Mouse (Mus musculus): ENCODE measurements around the gene Zswim5.
"Not testable (repeated sequence)": the region's sequence is repeated elsewhere in the genome, so short reads cannot be mapped to it uniquely, and the experiment has no call there.

The Zswim5 gene

DNA sequence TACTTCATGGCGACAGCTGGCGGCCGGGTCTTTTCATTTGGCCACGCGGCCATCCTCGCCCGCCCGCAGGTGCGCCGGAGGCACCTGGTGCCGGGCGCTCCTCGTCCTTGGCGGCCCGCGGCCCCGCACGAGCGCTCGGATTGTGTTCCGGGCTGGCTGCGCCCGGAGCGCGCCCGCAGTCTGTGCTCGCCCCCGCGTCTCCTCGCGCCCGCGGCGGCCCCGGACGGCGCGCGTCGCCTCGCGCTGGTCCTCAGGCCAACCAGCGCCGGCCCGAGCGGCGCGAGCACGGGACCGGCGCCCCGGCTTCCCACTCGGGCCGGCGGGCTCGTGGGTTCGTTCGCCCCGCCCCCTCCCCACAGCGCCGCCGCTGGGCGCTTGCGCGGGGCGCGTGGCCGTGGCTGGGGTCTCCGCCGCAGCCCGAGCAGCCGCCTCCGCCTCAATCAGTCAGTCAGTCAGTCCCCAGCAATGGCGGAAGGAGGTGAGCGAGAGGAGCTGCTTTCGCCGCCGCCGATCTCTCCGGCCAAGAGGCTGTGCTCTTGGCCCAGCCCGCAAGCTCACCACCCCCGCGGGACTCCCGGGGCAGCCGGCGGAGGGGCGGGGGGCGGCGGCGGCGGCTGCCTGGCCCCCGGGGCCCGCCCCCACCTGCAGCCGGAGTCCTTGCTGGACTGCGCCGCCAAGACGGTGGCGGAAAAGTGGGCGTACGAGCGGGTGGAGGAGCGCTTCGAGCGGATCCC, at the start of gene Zswim5:
TSS of gene Zswim5 (plus strand) at position 382 of the 734 bp plus-strand sequence.
- peak; percentile 51 for DNase-seq

- peak; percentile 21 for DNase-seq
Measured at GRCm38 (mm10) chr4:116827819-116828218, 49.4 kb upstream of the Zswim5 start.

DNA sequence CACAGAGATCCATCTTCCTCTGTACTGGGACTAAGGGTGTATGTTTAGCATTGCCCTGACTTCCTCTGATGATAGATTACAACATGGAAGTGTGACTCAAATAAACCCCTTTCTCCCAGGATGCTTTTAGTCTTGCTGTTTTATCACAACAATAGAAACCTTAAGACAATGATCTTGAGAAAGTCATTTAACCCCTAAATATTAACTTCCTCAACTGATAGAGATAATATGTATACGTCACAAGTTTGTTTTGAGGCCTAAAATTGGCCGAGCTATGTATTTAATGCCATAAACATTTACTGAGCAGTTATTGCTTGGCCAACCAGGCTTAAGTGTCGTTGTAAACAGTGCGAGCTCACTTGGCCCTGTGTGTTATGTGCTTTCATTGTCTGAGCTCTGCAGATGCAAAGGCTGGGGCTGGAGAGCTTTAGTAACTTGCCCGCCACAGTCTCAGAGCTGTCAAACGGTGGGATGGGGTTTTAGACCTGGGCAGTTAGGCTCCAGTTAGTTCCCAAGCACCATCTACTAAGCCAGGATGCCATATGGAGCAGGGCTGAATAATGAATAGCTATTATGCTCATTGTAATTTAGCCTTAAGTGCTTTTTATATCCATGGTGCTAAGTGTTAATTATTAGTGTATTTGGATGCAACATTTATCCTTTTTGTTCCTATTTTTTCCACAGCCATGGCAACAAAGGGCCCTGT, 47.7 kb upstream of the Zswim5 start:
- no peak for DNase-seq

DNA sequence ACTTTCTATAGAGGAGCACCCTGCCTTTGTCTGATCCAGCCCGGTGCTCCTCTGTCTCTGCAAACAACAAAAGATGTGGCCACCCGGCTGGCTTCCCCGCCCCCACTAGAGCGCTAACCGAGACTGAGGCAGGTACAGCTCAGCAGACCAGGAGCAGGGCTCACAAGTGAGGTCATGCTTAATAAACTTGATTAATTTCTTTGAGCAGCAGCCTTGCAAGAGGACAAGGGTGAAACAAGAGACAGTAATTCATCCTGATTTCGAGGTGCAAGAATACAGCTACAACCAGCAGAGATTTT, 47.2 kb upstream of the Zswim5 start:
- no peak for DNase-seq

DNA sequence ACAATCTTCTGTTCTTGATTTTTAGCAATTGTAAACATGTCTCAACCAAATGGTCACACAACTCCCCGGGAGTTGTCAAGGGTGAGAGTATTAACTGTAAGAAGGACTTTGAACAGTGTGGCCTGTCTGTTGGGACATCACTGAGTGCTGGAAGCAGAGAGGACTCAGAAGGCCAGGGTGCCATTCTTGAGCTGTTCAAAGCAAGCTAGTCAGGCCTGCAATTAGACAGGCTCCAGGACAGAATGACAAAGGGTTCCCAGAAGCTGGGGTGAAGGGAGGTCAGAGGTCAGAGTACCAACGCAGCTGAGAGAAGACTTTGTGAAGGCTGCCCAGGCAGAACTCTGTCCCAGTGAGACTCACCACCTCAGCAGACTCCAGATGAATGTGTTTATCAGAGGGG, 38.2 kb upstream of the Zswim5 start:
- DNase-seq = no peak

DNA sequence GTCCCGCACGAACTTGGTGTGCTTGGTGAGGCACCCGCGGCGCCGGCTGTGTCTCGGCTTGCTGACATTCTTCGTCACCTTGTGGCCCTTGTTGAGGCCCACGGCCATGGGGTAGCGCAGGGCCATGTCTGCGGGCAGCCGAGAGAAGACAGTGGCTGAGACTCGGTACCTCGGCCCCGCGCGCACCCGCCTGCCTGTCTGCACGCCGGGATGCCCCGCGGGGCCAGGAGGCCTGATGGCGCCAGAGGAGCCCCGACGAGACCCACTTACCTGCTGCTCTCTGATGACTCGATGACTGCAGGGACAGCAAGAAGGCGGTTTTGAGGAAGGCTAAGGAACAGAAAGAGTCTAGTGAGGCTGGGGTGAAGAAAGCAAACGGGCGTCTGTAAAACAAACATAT, 37.1 kb upstream of the Zswim5 start:
- DNase-seq = not testable (repeated sequence)

DNA sequence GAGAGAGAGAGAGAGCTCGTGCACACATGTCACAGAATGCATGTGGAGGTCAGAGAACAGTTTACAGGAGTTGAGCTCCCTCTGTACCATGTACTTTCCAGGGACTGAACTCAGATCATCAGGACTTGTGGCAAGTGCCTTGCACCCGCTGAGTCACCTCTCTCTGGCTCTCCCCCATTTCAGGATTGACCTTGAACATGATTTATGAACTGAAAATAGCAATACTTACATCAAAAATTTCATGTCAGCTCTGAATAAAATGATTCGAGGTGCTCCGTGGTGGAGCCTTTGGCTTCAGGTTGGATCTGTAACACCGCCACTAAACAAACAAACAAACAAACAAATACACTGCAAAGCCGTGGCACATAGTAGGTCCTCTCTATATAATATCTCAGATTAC, 36.3 kb upstream of the Zswim5 start:
- no peak for DNase-seq

DNA sequence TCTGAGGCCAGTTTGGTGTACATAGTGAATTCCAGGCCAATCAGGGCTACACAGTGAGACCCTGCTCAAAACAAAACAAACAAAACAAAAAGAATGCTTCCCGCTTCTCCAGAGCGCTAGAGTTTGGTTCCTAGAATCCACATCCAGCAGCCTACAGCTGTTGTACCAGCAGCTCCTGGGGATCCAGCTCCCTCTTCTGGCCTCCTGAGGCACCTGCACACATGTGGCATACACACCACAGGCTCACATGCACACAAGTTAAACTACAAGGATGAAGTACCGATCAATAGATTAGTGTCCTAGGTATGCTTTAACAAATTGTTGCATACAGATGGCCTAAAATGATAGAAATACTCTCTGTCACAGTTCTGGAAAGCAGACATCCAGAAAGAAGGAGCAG, 32.9 kb upstream of the Zswim5 start:
- DNase-seq = no peak

DNA sequence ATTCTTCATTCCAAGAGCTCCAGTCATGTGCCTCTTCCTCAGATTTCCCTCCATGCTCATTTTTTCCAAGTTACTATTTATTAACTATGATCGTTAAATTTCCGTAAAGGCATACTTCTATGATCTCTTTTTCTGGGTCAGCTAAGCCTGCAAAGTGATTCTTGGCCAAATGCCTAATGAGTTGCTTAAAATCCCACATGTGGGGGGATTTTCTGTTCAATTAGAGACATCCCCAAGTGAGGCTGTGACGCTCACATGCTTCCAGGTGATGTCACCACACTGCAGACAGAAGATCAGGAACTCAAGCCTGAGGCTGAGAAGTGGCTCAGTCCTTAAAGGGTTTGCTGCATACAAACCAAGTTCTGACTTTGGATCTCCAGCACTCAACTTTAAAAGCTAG, 27.3 kb upstream of the Zswim5 start:
- DNase-seq = no peak

- no peak for DNase-seq
Measured at GRCm38 (mm10) chr4:116854286-116854685, 22.9 kb upstream of the Zswim5 start.

- DNase-seq = no peak
Measured at GRCm38 (mm10) chr4:116857203-116857602, 20.0 kb upstream of the Zswim5 start.

DNA sequence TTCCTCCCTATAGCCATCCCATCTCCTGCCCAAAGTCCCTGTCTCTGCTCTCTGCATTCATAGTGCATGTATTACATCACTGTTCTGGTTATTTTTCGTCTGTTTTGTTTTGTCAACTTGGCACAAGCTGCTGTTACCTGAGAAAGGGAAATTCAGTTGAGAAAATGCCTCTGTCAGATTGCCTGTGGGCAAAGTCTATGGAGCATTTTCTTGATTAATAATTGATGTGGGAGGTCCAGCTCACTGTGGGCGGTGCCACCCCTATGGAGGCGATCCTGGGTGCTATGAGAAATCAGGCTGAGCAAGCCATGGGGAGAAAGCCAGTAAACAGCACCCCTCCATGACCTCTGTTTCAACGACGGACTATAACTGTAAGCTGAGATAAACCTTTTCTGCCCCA, 17.5 kb upstream of the Zswim5 start:
- no peak for DNase-seq

DNA sequence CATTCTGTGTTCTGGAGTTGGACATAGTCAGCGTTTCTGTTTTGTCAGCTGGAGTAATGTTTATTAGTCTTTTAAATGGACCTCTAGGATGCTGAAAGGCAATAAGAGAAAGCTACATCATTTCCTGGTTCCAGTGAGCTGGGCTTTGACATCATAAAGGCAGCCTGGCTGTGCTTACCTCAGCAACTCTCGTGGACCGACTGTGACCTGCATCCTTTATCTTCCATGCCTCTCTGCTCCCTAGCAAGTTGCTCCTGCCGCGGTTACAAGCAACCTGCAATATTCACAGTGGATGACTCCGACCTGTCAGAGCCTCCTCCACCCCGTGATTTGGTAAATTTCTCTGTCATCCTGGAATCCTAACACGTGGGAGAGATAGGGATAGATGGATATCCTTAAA, 15.2 kb upstream of the Zswim5 start:
- no peak for DNase-seq

DNA sequence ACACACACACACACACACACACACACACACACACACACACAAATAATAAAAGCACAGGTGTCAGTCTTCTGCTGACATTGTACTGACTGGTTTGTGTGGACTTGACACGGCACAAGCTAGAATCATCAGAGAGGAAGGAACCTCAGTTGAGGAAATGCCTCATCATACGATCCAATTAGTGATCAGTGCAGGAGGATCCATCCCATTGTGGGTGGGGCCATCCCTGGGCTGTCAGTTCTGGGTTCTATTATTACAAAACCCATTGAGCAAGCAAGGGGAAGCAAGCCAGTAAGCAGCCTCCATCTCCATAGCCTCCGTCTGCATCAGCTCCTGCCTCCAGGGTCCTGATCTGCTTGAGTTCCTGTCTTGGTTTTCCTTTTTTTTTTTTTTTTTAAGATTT, 7.3 kb upstream of the Zswim5 start:
- DNase-seq = no peak

GRCm38 (mm10) chr4:116874595-116874994, 2.6 kb upstream of the Zswim5 start:
- DNase-seq = no peak

GRCm38 (mm10) chr4:116876630-116876994, 564 bp upstream of the Zswim5 start:
- DNase-seq = peak; percentile 4

- DNase-seq = peak; percentile 13
Measured at GRCm38 (mm10) chr4:116877729-116878321, 649 bp downstream of the Zswim5 start.

GRCm38 (mm10) chr4:116878491-116878890, 1.3 kb downstream of the Zswim5 start:
- DNase-seq = peak; percentile 3

- no peak for DNase-seq
Measured at GRCm38 (mm10) chr4:116882679-116883078, 5.5 kb downstream of the Zswim5 start.

DNA sequence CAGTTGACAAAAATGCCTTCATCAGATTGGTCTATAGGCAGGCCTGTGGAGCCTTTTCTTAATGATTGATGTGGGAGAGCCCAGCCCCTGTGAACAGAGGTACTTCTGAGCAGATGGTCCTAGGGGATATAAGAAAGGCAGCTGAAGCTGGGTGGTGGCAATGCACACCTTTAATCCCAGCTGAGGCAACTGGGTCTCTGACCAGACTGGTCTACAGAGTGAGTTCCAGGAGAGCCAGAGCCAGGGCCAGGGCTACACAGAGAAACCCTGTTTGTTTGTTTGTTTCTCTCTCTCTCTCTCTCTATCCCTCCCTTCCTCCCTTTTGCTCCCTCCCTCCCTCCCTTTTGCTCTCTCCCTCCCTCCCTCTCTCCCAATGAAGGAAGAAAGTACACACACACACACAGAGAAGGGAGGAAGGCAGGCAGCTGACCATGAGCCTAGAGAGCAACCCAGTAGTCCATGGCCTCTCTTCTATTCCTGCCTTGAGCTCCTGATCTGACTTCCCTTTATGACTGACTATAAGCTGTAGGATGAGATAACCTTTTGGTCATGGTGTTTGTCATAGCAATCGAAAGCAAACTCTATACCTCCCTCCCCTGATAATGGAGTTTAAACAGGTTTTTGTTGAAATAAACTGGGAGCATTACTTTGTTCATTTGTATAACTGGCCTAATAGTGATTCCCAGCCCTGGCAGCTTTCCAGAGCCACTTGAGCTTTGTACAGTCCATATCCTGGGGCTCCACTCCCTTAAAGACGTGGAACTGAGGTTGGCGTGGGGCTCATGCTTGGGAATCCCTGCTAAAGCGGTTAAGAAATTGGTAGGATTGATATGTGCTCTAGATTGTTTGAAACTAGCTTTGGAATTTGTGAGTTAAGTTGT, 17.3 kb downstream of the Zswim5 start:
- DNase-seq = no peak

DNA sequence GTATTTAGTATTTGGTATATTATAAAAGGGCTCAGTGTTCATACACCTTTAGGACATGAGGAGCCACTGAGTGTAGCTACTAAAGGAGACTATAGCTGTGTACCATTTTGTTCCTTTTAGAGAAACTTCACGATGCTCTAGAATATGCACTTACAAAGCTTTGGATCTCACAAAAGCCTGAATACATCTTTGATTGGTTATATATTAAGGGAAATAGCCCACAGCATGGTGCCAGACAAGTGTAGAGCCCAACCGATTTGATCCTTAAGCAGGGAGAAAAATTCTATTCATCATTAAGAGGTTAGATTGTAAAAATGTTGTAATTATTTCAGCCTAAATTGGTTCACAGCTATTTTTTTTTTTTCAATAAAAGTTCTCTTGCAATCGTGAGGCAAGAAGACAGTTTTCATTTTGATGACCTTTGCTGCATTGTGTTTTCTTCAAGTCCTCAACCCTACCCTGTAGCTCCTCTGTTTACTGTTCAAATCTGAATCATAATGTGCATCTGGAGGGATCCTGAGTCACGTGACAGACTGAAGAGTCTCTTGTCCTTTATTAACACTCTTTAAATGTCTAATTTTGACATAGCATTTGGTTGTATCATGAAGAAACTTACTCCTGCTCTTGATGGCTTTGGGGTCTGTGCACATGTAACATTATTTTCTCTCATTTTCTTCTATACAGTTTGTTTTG, 33.5 kb downstream of the Zswim5 start:
- no peak for DNase-seq

GRCm38 (mm10) chr4:116911202-116911601, 34.0 kb downstream of the Zswim5 start:
- DNase-seq = no peak

GRCm38 (mm10) chr4:116913318-116913717, 36.1 kb downstream of the Zswim5 start:
- no peak for DNase-seq

Measured in thymus, postnatal 25 days (tissue).